Mouse (Mus musculus) lung, adult 2 months (tissue): ENCODE results near the gene Tra2a. TPM values are rescaled to one million over a fixed set of nuclear protein-coding genes. Genes with fewer than 3 reads are reported as not detected.

Experiments used
- DNase-seq: peaks from one replicate; pipeline ENCODE4 v3.0.0; 2022
- H3K4me1 ChIP-seq: fragments of 200-500 bp; 2 replicates; pipeline ENCODE4 v1.6.1; 2011; ENCODE audit warnings: low read length; ENCODE audit not compliant: control insufficient read depth, insufficient read depth
- H3K4me3 ChIP-seq: fragments of 200-500 bp; replicated peaks from 2 replicates; pipeline ENCODE3; 2011; ENCODE audit warnings: low read depth, mild to moderate bottlenecking, control low read depth, low read length; ENCODE audit errors: extremely low read depth
- CTCF ChIP-seq: fragments of 200-500 bp; IDR thresholded peaks from 2 replicates; pipeline ENCODE4 v1.5.1; 2011; ENCODE audit warnings: mild to moderate bottlenecking, low read length, control low read depth; ENCODE audit not compliant: insufficient read depth
- POLR2A ChIP-seq: fragments of 200-500 bp; IDR thresholded peaks from 2 replicates; pipeline ENCODE4 v1.6.1; 2011; ENCODE audit warnings: low read depth, mild to moderate bottlenecking, control low read depth, low read length, borderline replicate concordance; ENCODE audit errors: extremely low read depth
- WGBS: fragments of 180-500 bp; shearing (Covaris S2); methylation state at CpG from one replicate; pipeline ENCODE4 v1.1.7; 2018; 5-methylcytosine and 5-hydroxymethylcytosine counted together
- polyA plus RNA-seq: library from polyadenylated mRNA; depleted of rRNA; stranded (reverse); fragments of >200 nt; gene quantifications from 2 replicates; pipeline ENCODE4 v1.2.3, GENCODE M21; 2012

The Tra2a gene
- polyA plus RNA-seq, 1 experiment = 41.0 TPM

GRCm38 (mm10) chr6:49219920-49220604, 43.8 kb downstream of the Tra2a start:
- 25% methylated on average over 16 of the region's 16 CpGs for WGBS
- no peak overlapping the region for H3K4me3 ChIP-seq
- TF ChIP-seq CTCF (no peak), POLR2A (no peak)
- H3K4me1 ChIP-seq = peaks cover 5% of the 10 kb centered on the region; the same call in 1 of the 2 replicates
- no peak for DNase-seq

GRCm38 (mm10) chr6:49219001-49219560, 44.8 kb downstream of the Tra2a start:
- TF ChIP-seq POLR2A (no peak), CTCF (no peak)
- WGBS = 31% methylated on average over 4 of the region's 4 CpGs
- no peak for DNase-seq

GRCm38 (mm10) chr6:49218275-49218802, 45.5 kb downstream of the Tra2a start:
- no peak for TF ChIP-seq POLR2A
- TF ChIP-seq CTCF = no peak
- H3K4me3 ChIP-seq = no peak overlapping the region
- DNase-seq = peak; percentile 20
- 1% methylated on average over 31 of the region's 31 CpGs for WGBS
- peaks cover 10% of the 10 kb centered on the region for H3K4me1 ChIP-seq

More at GRCm38 (mm10) chr6:49219001-49219560, 44.8 kb downstream of the Tra2a start:
- no peak overlapping the region for H3K4me3 ChIP-seq
- peaks cover 7% of the 10 kb centered on the region; the same call in 1 of the 2 replicates for H3K4me1 ChIP-seq

- Histone ChIP-seq H3K4me3 (no peak overlapping the region), H3K4me1 (peaks cover 10% of the 10 kb centered on the region)
- TF ChIP-seq POLR2A = no peak
- TF ChIP-seq CTCF = no peak
- WGBS = under 1% methylated on average over 56 of the region's 56 CpGs
- DNase-seq = peak; percentile 67
Observed at GRCm38 (mm10) chr6:49217581-49218274, 46.1 kb downstream of the Tra2a start.

- Histone ChIP-seq H3K4me3 (no peak overlapping the region), H3K4me1 (peaks cover 10% of the 10 kb centered on the region)
- no peak for DNase-seq
- WGBS = 19% methylated on average over 11 of the region's 11 CpGs
- TF ChIP-seq CTCF (no peak), POLR2A (no peak)
Observed at GRCm38 (mm10) chr6:49216811-49217542, 46.9 kb downstream of the Tra2a start.

- DNase-seq = peak; percentile 27
- Histone ChIP-seq H3K4me1 (peaks cover 10% of the 10 kb centered on the region), H3K4me3 (no peak overlapping the region)
- 17% methylated on average over 14 of the region's 14 CpGs for WGBS
- no peak for TF ChIP-seq POLR2A
- no peak for TF ChIP-seq CTCF
Observed at GRCm38 (mm10) chr6:49215748-49216585, 47.9 kb downstream of the Tra2a start.

- H3K4me3 ChIP-seq = peak within 1 kb of the TSS; percentile 39
- 2% methylated on average over 66 of the region's 68 CpGs for WGBS
- peak; percentile 31 for DNase-seq
- peaks cover 10% of the 10 kb centered on the region for H3K4me1 ChIP-seq
- TF ChIP-seq POLR2A (no peak), CTCF (no peak)
Observed at GRCm38 (mm10) chr6:49214928-49215747, 48.7 kb downstream of the Tra2a start, which contains the start of gene Igf2bp3. TSS of gene Igf2bp3 (minus strand) at chr6:49214957.
